Comparison of ENCODE assay signal across 22 mouse cellular contexts in genomic region chr5:136152365-136152764, GRCm38 (mm10). TPM values are rescaled to one million over a fixed set of nuclear protein-coding genes. Genes with fewer than 3 reads are reported as not detected.
A peak's percentile ranks its signal among the peaks of the same experiment; 100 is the strongest.
DNase-seq lines count a peak whose midpoint lies in the region.
"Had no signal": no experiment of that assay in that cellular context is flagged by ENCODE, and none has a peak within 500 bp of the region (broad histone marks: within the 10 kb centered on the region; RNA-seq: fewer than 3 reads in every experiment).

No protein-coding gene starts in this region.

- H3K36me3 ChIP-seq in heart, embryonic 10.5 days, result no peaks in the 10 kb centered on the region
- H3K36me3 ChIP-seq: embryonic facial prominence, embryonic 15.5 days; heart, embryonic 15.5 days; hindbrain, embryonic 12.5 days; kidney, embryonic 15.5 days had no signal

- no peaks in the 10 kb centered on the region for H3K4me1 ChIP-seq in heart, embryonic 10.5 days
- H3K4me1 ChIP-seq: embryonic facial prominence, embryonic 15.5 days; heart, embryonic 15.5 days; hindbrain, embryonic 12.5 days; kidney, embryonic 15.5 days; midbrain, embryonic 13.5 days had no signal

- peak; percentile 40 to 64 for DNase-seq in heart, adult 18-20 months
- no peak for DNase-seq in heart, embryonic 10.5 days (ENCODE audit: low spot score)
- DNase-seq in lung, postnatal 36 days, result peak; percentile 40
- no peak for DNase-seq in lung, postnatal 10 days
- peak; percentile 53 for DNase-seq in gastrocnemius, postnatal 25 days
- DNase-seq in heart, postnatal 4 days, result peak; percentile 43
- DNase-seq in right cerebral cortex, postnatal 4 days, result no peak
- DNase-seq: adrenal gland, adult 8-10 months; cerebellum, adult 11-12 months; cerebellum, postnatal 25 days; kidney, postnatal 4 days; layer of hippocampus, adult 9-11 months; liver, postnatal 0 days; spleen, adult 18-20 months; thymus, adult 18-20 months; thymus, postnatal 36 days had no signal

- no peak overlapping the region for H3K4me3 ChIP-seq in heart, embryonic 10.5 days
- H3K4me3 ChIP-seq: embryonic facial prominence, embryonic 15.5 days; heart, embryonic 15.5 days; hindbrain, embryonic 12.5 days; kidney, embryonic 15.5 days; left cerebral cortex, adult 2 months; midbrain, embryonic 13.5 days had no signal

- H3K27me3 ChIP-seq in heart, embryonic 10.5 days (ENCODE audit: insufficient read depth, poor library complexity, severe bottlenecking), result no peaks in the 10 kb centered on the region
- H3K27me3 ChIP-seq: embryonic facial prominence, embryonic 15.5 days; heart, embryonic 15.5 days; hindbrain, embryonic 12.5 days; kidney, embryonic 15.5 days; midbrain, embryonic 13.5 days had no signal

- H3K9me3 ChIP-seq in heart, embryonic 10.5 days, result no peaks in the 10 kb centered on the region
- H3K9me3 ChIP-seq: embryonic facial prominence, embryonic 15.5 days; heart, embryonic 15.5 days; hindbrain, embryonic 12.5 days; kidney, embryonic 15.5 days; midbrain, embryonic 13.5 days had no signal

- no peak overlapping the region for H3K27ac ChIP-seq in heart, embryonic 10.5 days
- H3K27ac ChIP-seq: embryonic facial prominence, embryonic 15.5 days; heart, embryonic 15.5 days; hindbrain, embryonic 12.5 days; kidney, embryonic 15.5 days; left cerebral cortex, adult 2 months; midbrain, embryonic 13.5 days had no signal

- WGBS in heart, embryonic 10.5 days, result 81% methylated on average over 8 of the region's 8 CpGs

RNA-seq across cellular contexts. Expression of gene Alkbh4, which starts 16.4 kb away (rescaled TPM):
- total RNA-seq in heart, adult 18-20 months (2021), result 1 to 10 TPM; 4.7 to 4.9 TPM
- polyA plus RNA-seq in heart, embryonic 10.5 days (2016; fragmentation: Nextera tagmentation; extraction: Ambion mirVana), result 18.0 and 21.7 TPM in 2 replicates
- 1 to 10 TPM; 3.9 to 4.4 TPM for total RNA-seq in gastrocnemius, postnatal 25 days (2021)
- 1 to 10 TPM; 6.5 to 7.4 TPM for total RNA-seq in heart, postnatal 4 days (2021)

RNA-seq across cellular contexts. Expression of gene Lrwd1, which starts 16.5 kb away (rescaled TPM):
- 1 to 10 TPM; 5.5 to 5.7 TPM for total RNA-seq in heart, adult 18-20 months (2021)
- 31.5 and 42.2 TPM in 2 replicates for polyA plus RNA-seq in heart, embryonic 10.5 days (2016; fragmentation: Nextera tagmentation; extraction: Ambion mirVana)
- 1 to 10 TPM; 3.2 to 3.8 TPM for total RNA-seq in gastrocnemius, postnatal 25 days (2021)
- total RNA-seq in heart, postnatal 4 days (2021), result 1 to 10 TPM; 7.9 to 9.5 TPM

RNA-seq across cellular contexts. Expression of gene Orai2, which starts 18.1 kb away (rescaled TPM):
- total RNA-seq in heart, adult 18-20 months (2021), result 1 to 10 TPM; 1.2 to 2.4 TPM
- polyA plus RNA-seq in heart, embryonic 10.5 days (2016; fragmentation: Nextera tagmentation; extraction: Ambion mirVana), result 2.2 and 3.3 TPM in 2 replicates
- 1 to 10 TPM; 1.5 to 1.6 TPM for total RNA-seq in gastrocnemius, postnatal 25 days (2021)
- total RNA-seq in heart, postnatal 4 days (2021), result 1 to 10 TPM; 2.0 to 3.3 TPM

RNA-seq across cellular contexts. Expression of gene Polr2j, which starts 35.9 kb away (rescaled TPM):
- total RNA-seq in heart, adult 18-20 months (2021), result 10 to 100 TPM; 63.7 to 78.8 TPM
- polyA plus RNA-seq in heart, embryonic 10.5 days (2016; fragmentation: Nextera tagmentation; extraction: Ambion mirVana), result 180 and 217 TPM in 2 replicates
- total RNA-seq in gastrocnemius, postnatal 25 days (2021), result 10 to 100 TPM; 55.1 to 58.7 TPM
- 10 to 100 TPM; 63.4 to 67.3 TPM for total RNA-seq in heart, postnatal 4 days (2021)

RNA-seq across cellular contexts. Expression of gene Prkrip1, which starts 46.4 kb away (rescaled TPM):
- total RNA-seq in heart, adult 18-20 months (2021), result 10 to 100 TPM; 13.8 to 24.2 TPM
- polyA plus RNA-seq in heart, embryonic 10.5 days (2016; fragmentation: Nextera tagmentation; extraction: Ambion mirVana), result 49.2 and 56.1 TPM in 2 replicates
- total RNA-seq in gastrocnemius, postnatal 25 days (2021), result 10 to 100 TPM; 19.5 to 21.6 TPM
- 10 to 100 TPM; 27.9 to 32.6 TPM for total RNA-seq in heart, postnatal 4 days (2021)

Comparison
In these comparisons a context has a peak if more than half of its experiments do, and no peak if none do; other contexts are left out.
1. DNase-seq: peak in heart, adult 18-20 months (2 of 2), lung, postnatal 36 days (single experiment), gastrocnemius, postnatal 25 days (single experiment) and heart, postnatal 4 days (single experiment); none in heart, embryonic 10.5 days (single experiment), lung, postnatal 10 days (single experiment) and right cerebral cortex, postnatal 4 days (single experiment).